Mouse (Mus musculus) intestine, postnatal 0 days (tissue): ENCODE measurements around the gene Scnn1b. TPM values are rescaled to one million over a fixed set of nuclear protein-coding genes. Genes with fewer than 3 reads are reported as not detected.

Experiments used
- ATAC-seq: fragments of 200-750 bp; cut with Nextera tagmentation; 2 replicates; pipeline ENCODE4 v1.8.0; 2017; ENCODE audit warnings: mild to moderate bottlenecking, moderate TSS enrichment, moderate library complexity
- H3K27ac ChIP-seq: fragments of 300-500 bp; sonication (generic); 2 replicates; pipeline ENCODE4 v1.5.1; 2014; ENCODE audit warnings: mild to moderate bottlenecking, low read depth, low read length, moderate library complexity
- H3K27me3 ChIP-seq: fragments of 300-500 bp; sonication (generic); replicated peaks from 2 replicates; pipeline ENCODE4 v1.6.1; 2014; ENCODE audit warnings: low read length, mixed read lengths; ENCODE audit not compliant: control insufficient read depth, insufficient read depth
- H3K36me3 ChIP-seq: fragments of 300-500 bp; sonication (generic); 2 replicates; pipeline ENCODE4 v1.6.1; 2014; ENCODE audit warnings: mild to moderate bottlenecking, moderate library complexity; ENCODE audit not compliant: control insufficient read depth, insufficient read depth
- H3K4me1 ChIP-seq: fragments of 300-500 bp; sonication (generic); replicated peaks from 2 replicates; pipeline ENCODE4 v1.6.1; 2014; ENCODE audit warnings: antibody characterized with exemption, low read length, mixed read lengths; ENCODE audit not compliant: control insufficient read depth, insufficient read depth
- H3K4me2 ChIP-seq: fragments of 300-500 bp; sonication (generic); replicated peaks from 2 replicates; pipeline ENCODE4 v1.6.1; 2014; ENCODE audit warnings: low read depth, mild to moderate bottlenecking, moderate library complexity
- H3K4me3 ChIP-seq: fragments of 300-500 bp; sonication (generic); 2 replicates; pipeline ENCODE4 v1.5.1; 2014; ENCODE audit warnings: low read depth, low read length
- H3K9ac ChIP-seq: fragments of 300-500 bp; sonication (generic); 2 replicates; pipeline ENCODE4 v1.6.1; 2014; ENCODE audit warnings: mild to moderate bottlenecking, low read depth, low read length
- H3K9me3 ChIP-seq: fragments of 300-500 bp; sonication (generic); 2 replicates; pipeline ENCODE4 v1.6.1; 2016; ENCODE audit warnings: mixed run types; ENCODE audit not compliant: control insufficient read depth
- CTCF ChIP-seq: sonication (generic); IDR thresholded peaks from 2 replicates; pipeline ENCODE4 v1.5.1; 2016; ENCODE audit warnings: low read depth, mild to moderate bottlenecking, control low read depth, antibody characterized with exemption, moderate library complexity
- WGBS: fragments of 180-500 bp; shearing (Covaris S2); extraction: QIAGEN DNeasy Blood & Tissue Kit; methylation state at CpG from one replicate; pipeline ENCODE4 v1.1.7; 2014; 5-methylcytosine and 5-hydroxymethylcytosine counted together
- polyA plus RNA-seq: library from polyadenylated mRNA; unstranded; fragments of >200 nt; fragmentation: Nextera tagmentation; extraction: Ambion mirVana; gene quantifications from 2 replicates; pipeline ENCODE4 v1.2.1, GENCODE M21; 2015

Scnn1b gene
- polyA plus RNA-seq, 1 experiment from 2014 or later, result 0.52 TPM

GRCm38 (mm10) chr7:121873998-121874397, 9.2 kb downstream of the Scnn1b start:
- H3K36me3 ChIP-seq, result no peaks in the 10 kb centered on the region
- no peak overlapping the region for H3K9ac ChIP-seq
- no peak overlapping the region for H3K4me3 ChIP-seq
- no peak overlapping the region for H3K27ac ChIP-seq
- no peak overlapping the region for H3K4me2 ChIP-seq
- no peaks in the 10 kb centered on the region for H3K27me3 ChIP-seq
- 36% methylated on average over 3 of the region's 3 CpGs for WGBS
- no peaks in the 10 kb centered on the region for H3K4me1 ChIP-seq
- no peaks in the 10 kb centered on the region for H3K9me3 ChIP-seq
- ATAC-seq, result no peak
- no peak for TF ChIP-seq CTCF

- H3K4me2 ChIP-seq, result no peak overlapping the region
- WGBS, result 81% methylated on average over 7 of the region's 7 CpGs
Measured at GRCm38 (mm10) chr7:121874784-121875183, 9.9 kb downstream of the Scnn1b start.

GRCm38 (mm10) chr7:121880246-121880645, 15.4 kb downstream of the Scnn1b start:
- H3K4me3 ChIP-seq, result no peak overlapping the region
- no peaks in the 10 kb centered on the region for H3K9me3 ChIP-seq
- no peaks in the 10 kb centered on the region for H3K36me3 ChIP-seq
- 83% methylated on average over 4 of the region's 4 CpGs for WGBS
- H3K9ac ChIP-seq, result no peak overlapping the region
- no peaks in the 10 kb centered on the region for H3K4me1 ChIP-seq
- ATAC-seq, result no peak
- H3K27me3 ChIP-seq, result no peaks in the 10 kb centered on the region
- H3K27ac ChIP-seq, result no peak overlapping the region
- no peak overlapping the region for H3K4me2 ChIP-seq
- TF ChIP-seq CTCF, result no peak

More at GRCm38 (mm10) chr7:121874784-121875183, 9.9 kb downstream of the Scnn1b start:
- H3K27me3 ChIP-seq, result no peaks in the 10 kb centered on the region
- H3K4me1 ChIP-seq, result no peaks in the 10 kb centered on the region
- no peaks in the 10 kb centered on the region for H3K36me3 ChIP-seq
- TF ChIP-seq CTCF, result no peak
- no peak for ATAC-seq
- no peak overlapping the region for H3K9ac ChIP-seq
- no peaks in the 10 kb centered on the region for H3K9me3 ChIP-seq
- no peak overlapping the region for H3K4me3 ChIP-seq
- no peak overlapping the region for H3K27ac ChIP-seq

GRCm38 (mm10) chr7:121890636-121891360, 26.0 kb downstream of the Scnn1b start:
- Histone ChIP-seq H3K4me3 (no peak overlapping the region), H3K36me3 (no peaks in the 10 kb centered on the region), H3K27me3 (no peaks in the 10 kb centered on the region), H3K9ac (no peak overlapping the region), H3K4me2 (no peak overlapping the region), H3K4me1 (no peaks in the 10 kb centered on the region), H3K9me3 (no peaks in the 10 kb centered on the region), H3K27ac (no peak overlapping the region)
- ATAC-seq, result no peak
- WGBS, result 86% methylated on average over 13 of the region's 13 CpGs
- no peak for TF ChIP-seq CTCF

GRCm38 (mm10) chr7:121896689-121897088, 31.9 kb downstream of the Scnn1b start:
- WGBS, result 35% methylated on average over 6 of the region's 6 CpGs
- no peaks in the 10 kb centered on the region for H3K4me1 ChIP-seq
- H3K27ac ChIP-seq, result no peak overlapping the region
- H3K9ac ChIP-seq, result no peak overlapping the region
- ATAC-seq, result no peak
- no peak overlapping the region for H3K4me3 ChIP-seq
- H3K4me2 ChIP-seq, result no peak overlapping the region
- TF ChIP-seq CTCF, result no peak
- no peaks in the 10 kb centered on the region for H3K36me3 ChIP-seq
- no peaks in the 10 kb centered on the region for H3K9me3 ChIP-seq
- 0 out of 2 replicates have a peak, but pooled peaks cover 3% of the 10 kb centered on the region for H3K27me3 ChIP-seq

- Histone ChIP-seq H3K27ac (no peak overlapping the region), H3K4me1 (no peaks in the 10 kb centered on the region), H3K27me3 (0 out of 2 replicates have a peak, but pooled peaks cover 3% of the 10 kb centered on the region), H3K9ac (no peak overlapping the region), H3K9me3 (no peaks in the 10 kb centered on the region), H3K4me3 (no peak overlapping the region), H3K36me3 (no peaks in the 10 kb centered on the region), H3K4me2 (no peak overlapping the region)
- peak; percentile 73 for TF ChIP-seq CTCF
- no peak for ATAC-seq
- WGBS, result 15% methylated on average over 14 of the region's 14 CpGs
Measured at GRCm38 (mm10) chr7:121899311-121899710, 34.5 kb downstream of the Scnn1b start.
